Mouse (Mus musculus) intestine, embryonic 16.5 days (tissue): ENCODE measurements at regions not wholly inside any gene's neighbourhood (a gene's known extent, or its start where the extent isn't known, plus 50 kb on each side); places are given as distances from the start of the nearest gene placed in this dataset.

Experiments used
- ATAC-seq: fragments of 200-750 bp; cut with Nextera tagmentation; 2 replicates; pipeline ENCODE4 v1.8.0; 2017; ENCODE audit warnings: moderate TSS enrichment, moderate library complexity
- H3K27ac ChIP-seq: fragments of 300-500 bp; sonication (generic); 2 replicates; pipeline ENCODE4 v1.5.1; 2014; ENCODE audit warnings: mild to moderate bottlenecking, low read length
- H3K27me3 ChIP-seq: fragments of 300-500 bp; sonication (generic); replicated peaks from 2 replicates; pipeline ENCODE4 v1.6.1; 2014; ENCODE audit warnings: low read length, control low read depth, mixed read lengths; ENCODE audit not compliant: control insufficient read depth, insufficient read depth
- H3K36me3 ChIP-seq: fragments of 300-500 bp; sonication (generic); 2 replicates; pipeline ENCODE4 v1.6.1; 2014; ENCODE audit warnings: low read length, control low read depth; ENCODE audit not compliant: control insufficient read depth, insufficient read depth
- H3K4me1 ChIP-seq: fragments of 300-500 bp; sonication (generic); 2 replicates; pipeline ENCODE4 v1.6.1; 2014; ENCODE audit warnings: low read length, control low read depth, mixed read lengths; ENCODE audit not compliant: control insufficient read depth, insufficient read depth
- H3K4me2 ChIP-seq: fragments of 300-500 bp; sonication (generic); 2 replicates; pipeline ENCODE4 v1.6.1; 2014; ENCODE audit warnings: low read depth, low read length, control low read depth
- H3K4me3 ChIP-seq: fragments of 300-500 bp; sonication (generic); 2 replicates; pipeline ENCODE4 v1.5.1; 2014; ENCODE audit warnings: mild to moderate bottlenecking, low read length
- H3K9ac ChIP-seq: fragments of 300-500 bp; sonication (generic); 2 replicates; pipeline ENCODE4 v1.6.1; 2014; ENCODE audit warnings: low read depth, low read length
- H3K9me3 ChIP-seq: fragments of 300-500 bp; sonication (generic); 2 replicates; pipeline ENCODE4 v1.6.1; 2016; ENCODE audit warnings: low read length, control low read depth; ENCODE audit not compliant: control insufficient read depth
- WGBS: fragments of 180-500 bp; shearing (Covaris S2); extraction: QIAGEN DNeasy Blood & Tissue Kit; methylation state at CpG from one replicate; pipeline ENCODE4 v1.1.7; 2014; 5-methylcytosine and 5-hydroxymethylcytosine counted together

DNA sequence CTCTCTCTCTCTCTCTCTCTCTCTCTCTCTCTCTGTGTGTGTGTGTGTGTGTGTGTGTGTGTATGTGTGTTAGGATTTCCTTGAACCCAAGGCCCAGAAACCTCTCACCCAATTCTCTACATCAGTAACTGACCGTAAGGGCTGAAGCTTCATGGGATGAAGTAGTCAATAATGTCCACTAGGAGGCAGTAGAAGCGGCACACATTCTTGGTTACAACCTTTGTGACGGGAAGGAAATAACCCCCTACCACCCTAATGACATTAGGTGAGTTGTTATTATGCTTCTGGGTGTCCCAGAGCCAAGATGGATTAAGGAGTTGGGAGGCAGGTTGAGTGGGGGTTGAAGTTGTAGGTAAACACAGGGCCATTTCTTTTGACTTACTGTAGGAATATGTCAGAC lies 55.5 kb upstream of the Itprid1 start:
- Histone ChIP-seq H3K9ac (no peak overlapping the region), H3K27ac (no peak overlapping the region), H3K4me3 (no peak overlapping the region), H3K27me3 (no peaks in the 10 kb centered on the region), H3K9me3 (no peaks in the 10 kb centered on the region), H3K4me2 (no peak overlapping the region), H3K36me3 (no peaks in the 10 kb centered on the region), H3K4me1 (no peaks in the 10 kb centered on the region)
- ATAC-seq = no peak
- WGBS = 47% methylated on average over 3 of the region's 3 CpGs

DNA sequence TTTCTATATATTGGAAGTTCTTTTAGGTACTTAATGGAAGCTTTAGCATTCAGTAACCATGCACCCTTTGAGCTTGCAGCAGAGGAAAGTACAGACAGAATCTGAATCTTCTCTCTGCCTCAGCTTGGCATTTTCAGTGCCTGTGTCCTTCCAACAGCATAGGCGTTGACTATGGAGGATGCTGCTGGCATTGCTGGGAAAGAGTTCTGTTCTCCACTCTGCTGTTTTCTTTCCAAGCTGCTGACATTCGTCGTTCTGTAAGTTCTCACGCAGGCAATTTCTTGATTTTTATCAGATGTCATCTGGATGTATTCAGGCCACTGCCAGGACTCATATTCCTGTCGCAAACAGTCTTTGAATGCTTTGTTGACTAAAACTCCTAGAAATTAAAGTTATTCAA lies 61.2 kb upstream of the Itprid1 start:
- Histone ChIP-seq H3K4me2 (no peak overlapping the region), H3K9ac (no peak overlapping the region), H3K36me3 (no peaks in the 10 kb centered on the region), H3K27ac (no peak overlapping the region), H3K4me3 (no peak overlapping the region), H3K9me3 (no peaks in the 10 kb centered on the region), H3K27me3 (no peaks in the 10 kb centered on the region), H3K4me1 (no peaks in the 10 kb centered on the region)
- WGBS = 87% methylated on average over 5 of the region's 5 CpGs
- no peak for ATAC-seq

DNA sequence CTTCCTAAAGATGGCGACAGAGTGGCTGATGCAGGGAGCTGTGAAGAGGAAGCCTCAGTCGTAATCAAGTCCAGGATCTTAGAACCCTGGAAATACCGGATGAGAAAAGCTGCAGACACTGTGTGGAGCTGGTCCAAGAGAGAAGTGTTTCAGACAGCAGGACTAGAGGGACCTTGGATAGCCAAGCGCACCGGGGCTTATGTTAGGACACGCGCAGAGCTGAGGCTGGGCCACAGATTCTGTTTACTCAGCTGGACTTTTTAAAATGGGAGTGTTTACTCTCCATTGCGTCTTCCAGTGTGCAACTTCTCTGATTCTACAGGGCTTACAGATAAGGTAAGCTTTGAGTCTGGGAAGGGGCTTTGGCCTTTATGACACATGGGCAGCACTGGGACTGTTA lies 66.4 kb upstream of the Itprid1 start:
- H3K4me3 ChIP-seq = no peak overlapping the region
- no peaks in the 10 kb centered on the region for H3K27me3 ChIP-seq
- WGBS = 47% methylated on average over 8 of the region's 8 CpGs
- H3K4me2 ChIP-seq = no peak overlapping the region
- 0 out of 2 replicates have a peak, but pooled peaks have one; percentile 28 for ATAC-seq
- H3K36me3 ChIP-seq = no peaks in the 10 kb centered on the region
- H3K4me1 ChIP-seq = no peaks in the 10 kb centered on the region
- H3K9me3 ChIP-seq = no peaks in the 10 kb centered on the region
- no peak overlapping the region for H3K27ac ChIP-seq
- H3K9ac ChIP-seq = no peak overlapping the region

DNA sequence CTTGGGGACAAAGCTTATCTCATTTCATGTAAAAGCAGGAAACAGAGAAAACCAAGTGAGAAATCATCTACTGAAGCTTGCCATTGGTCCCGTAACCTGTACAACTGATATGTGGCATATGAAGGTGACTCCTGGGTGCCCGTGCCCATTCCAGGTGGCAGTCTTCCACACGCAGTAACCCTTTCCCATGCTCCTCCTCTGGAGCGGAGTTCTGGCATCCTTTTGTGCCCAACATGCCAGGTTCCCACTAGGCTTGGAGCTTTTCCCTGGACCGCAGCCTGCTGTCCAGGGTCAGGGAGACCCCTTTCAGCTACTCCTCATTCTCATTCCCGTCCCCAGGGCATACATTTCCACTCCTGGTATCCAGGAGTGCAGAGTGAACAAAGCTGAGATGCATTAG lies 74.4 kb upstream of the Neurod6 start:
- 90% methylated on average over 6 of the region's 6 CpGs for WGBS
- no peaks in the 10 kb centered on the region for H3K9me3 ChIP-seq
- no peak overlapping the region for H3K9ac ChIP-seq
- H3K27me3 ChIP-seq = no peaks in the 10 kb centered on the region
- no peak for ATAC-seq
- H3K27ac ChIP-seq = no peak overlapping the region
- no peak overlapping the region for H3K4me3 ChIP-seq
- no peak overlapping the region for H3K4me2 ChIP-seq
- no peaks in the 10 kb centered on the region for H3K36me3 ChIP-seq
- H3K4me1 ChIP-seq = no peaks in the 10 kb centered on the region

DNA sequence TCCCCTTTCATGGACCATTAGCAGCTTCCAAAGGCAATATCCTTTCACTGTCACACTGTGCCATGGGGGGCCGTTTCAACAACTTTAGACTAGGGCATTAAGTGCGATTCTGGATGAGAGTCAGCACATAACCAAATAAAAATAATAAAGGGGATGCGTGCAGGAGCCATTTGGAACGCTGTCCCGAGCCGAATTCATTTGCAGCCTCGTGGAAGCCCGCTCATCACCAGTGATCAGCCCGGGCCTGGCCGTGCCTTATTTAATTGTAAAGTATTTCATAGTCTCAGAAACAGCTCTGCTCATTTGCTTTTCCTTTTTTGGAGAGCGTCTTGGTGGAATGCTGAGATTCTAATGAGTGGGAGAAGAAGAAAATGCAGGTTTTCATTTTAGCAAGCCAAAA lies 69.8 kb upstream of the Neurod6 start:
- no peak overlapping the region for H3K27ac ChIP-seq
- no peaks in the 10 kb centered on the region for H3K36me3 ChIP-seq
- no peaks in the 10 kb centered on the region for H3K4me1 ChIP-seq
- H3K4me3 ChIP-seq = no peak overlapping the region
- no peaks in the 10 kb centered on the region for H3K27me3 ChIP-seq
- WGBS = 89% methylated on average over 11 of the region's 11 CpGs
- no peaks in the 10 kb centered on the region for H3K9me3 ChIP-seq
- no peak for ATAC-seq
- no peak overlapping the region for H3K4me2 ChIP-seq
- no peak overlapping the region for H3K9ac ChIP-seq

DNA sequence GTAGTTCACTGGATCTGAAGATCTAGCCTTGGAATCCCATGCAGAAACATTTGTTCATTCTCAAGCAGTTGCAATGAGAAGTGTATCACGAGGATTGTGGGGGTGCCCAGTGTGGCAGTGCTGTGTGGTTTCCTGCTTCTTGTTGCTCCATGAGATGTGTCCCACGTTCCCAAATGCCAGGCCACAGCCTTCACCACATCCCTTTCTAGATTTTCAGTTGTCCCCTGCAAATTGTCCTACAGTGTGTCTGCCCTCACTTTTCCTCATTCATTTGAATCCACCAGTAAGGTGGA lies 64.7 kb upstream of the Neurod6 start:
- no peak for ATAC-seq
- Histone ChIP-seq H3K4me1 (no peaks in the 10 kb centered on the region), H3K9me3 (no peaks in the 10 kb centered on the region), H3K27me3 (no peaks in the 10 kb centered on the region), H3K9ac (no peak overlapping the region), H3K27ac (no peak overlapping the region), H3K4me3 (no peak overlapping the region), H3K4me2 (no peak overlapping the region), H3K36me3 (no peaks in the 10 kb centered on the region)
- 59% methylated on average over 2 of the region's 2 CpGs for WGBS

DNA sequence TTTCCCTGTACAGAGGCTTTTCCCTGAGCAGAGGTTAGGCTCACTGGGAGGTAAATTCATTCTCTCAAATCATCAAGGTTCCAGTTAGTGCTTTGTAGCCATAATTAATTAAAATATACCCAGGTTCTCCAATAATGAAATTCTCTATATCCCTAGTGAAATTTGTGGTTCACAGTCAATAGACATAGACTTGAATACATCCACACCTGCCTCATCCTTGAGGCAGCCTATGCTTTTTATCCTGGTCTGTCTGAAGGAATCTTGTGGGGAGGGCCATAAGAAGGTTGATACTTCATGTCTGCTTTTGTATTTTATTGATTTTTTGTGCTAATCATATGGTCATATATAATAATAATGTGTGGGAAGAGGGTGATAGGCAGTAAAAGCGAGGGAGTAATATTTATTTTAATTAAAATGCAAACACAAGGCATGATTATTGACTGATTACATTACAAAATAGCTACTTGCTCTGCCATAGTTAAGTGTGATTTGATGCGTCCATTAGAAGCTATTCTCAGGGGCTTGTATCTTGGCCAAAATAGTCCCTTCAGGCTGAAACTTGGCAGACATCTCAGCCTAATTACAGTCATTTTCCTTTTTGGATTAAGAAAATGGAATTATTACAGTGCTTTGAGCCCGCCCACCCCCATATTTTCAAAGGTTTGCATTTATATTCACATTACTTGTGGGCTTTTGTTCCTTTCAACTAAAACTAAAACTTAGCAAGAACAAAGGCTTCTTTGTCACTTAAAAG lies 64.2 kb upstream of the Neurod6 start:
- no peak for ATAC-seq
- H3K4me1 ChIP-seq = no peaks in the 10 kb centered on the region
- H3K36me3 ChIP-seq = no peaks in the 10 kb centered on the region
- H3K9me3 ChIP-seq = no peaks in the 10 kb centered on the region
- WGBS = 69% methylated on average over 3 of the region's 3 CpGs
- H3K4me3 ChIP-seq = no peak overlapping the region
- no peaks in the 10 kb centered on the region for H3K27me3 ChIP-seq
- H3K9ac ChIP-seq = no peak overlapping the region
- H3K27ac ChIP-seq = no peak overlapping the region
- no peak overlapping the region for H3K4me2 ChIP-seq

DNA sequence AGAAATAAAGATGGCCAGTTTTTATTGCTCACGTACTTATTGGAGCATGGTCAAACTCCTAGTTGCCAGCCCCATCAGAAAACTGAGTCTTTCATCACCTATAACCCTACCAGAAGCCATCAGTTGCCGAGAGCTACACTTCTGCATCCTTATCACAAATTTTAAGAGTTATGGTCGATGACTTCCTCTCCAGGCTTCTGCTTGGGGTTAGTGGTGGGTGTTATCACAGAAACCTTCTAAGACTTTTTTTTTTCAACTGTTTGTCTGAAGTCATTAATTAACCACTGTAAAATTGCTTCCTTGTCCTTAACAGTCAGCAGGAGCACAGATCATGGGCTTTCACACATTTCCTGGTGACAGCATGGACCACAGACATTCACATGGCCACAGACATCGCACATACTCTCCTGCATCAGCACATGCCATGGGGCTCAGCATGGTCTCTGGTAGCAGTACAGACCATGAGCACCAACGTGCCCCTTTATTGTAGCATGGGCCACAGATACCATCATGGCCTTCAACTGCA lies 50.3 kb upstream of the Neurod6 start:
- Histone ChIP-seq H3K9ac (no peak overlapping the region), H3K27me3 (no peaks in the 10 kb centered on the region), H3K4me1 (no peaks in the 10 kb centered on the region), H3K36me3 (no peaks in the 10 kb centered on the region), H3K27ac (no peak overlapping the region), H3K4me3 (no peak overlapping the region), H3K9me3 (no peaks in the 10 kb centered on the region), H3K4me2 (no peak overlapping the region)
- no peak for ATAC-seq
- WGBS = 66% methylated on average over 5 of the region's 5 CpGs
